Mouse (Mus musculus): ENCODE data around the gene Zswim7. TPM values are rescaled to one million over a fixed set of nuclear protein-coding genes. Genes with fewer than 3 reads are reported as not detected.

Gene Zswim7
- polyA plus RNA-seq, 1 experiment = 6.9 TPM

DNA sequence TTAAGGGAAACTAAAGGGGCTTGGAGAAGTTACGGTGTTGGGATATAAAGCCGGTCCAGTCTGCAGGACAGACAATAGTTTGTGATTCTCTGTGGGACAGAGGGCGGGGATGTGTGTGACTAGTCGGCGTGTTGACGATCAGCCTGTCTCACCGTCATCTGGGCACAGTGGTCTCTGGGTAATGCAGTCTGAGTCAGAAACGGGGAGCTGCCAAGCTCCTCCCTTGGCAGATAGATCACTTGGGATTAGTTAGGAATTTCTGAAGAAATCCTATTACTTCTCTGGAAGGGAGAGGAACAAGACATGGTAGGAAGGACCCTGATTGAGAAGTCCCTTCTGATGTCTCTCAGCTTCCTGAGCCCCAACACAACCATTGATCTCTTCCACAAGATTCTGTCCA lies 37.3 kb downstream of the Zswim7 start:
- WGBS = 71% methylated on average over 8 of the region's 8 CpGs
- no peak for DNase-seq
- no peak for TF ChIP-seq POLR2A (IDR thresholded peaks at IDR 0.05; ENCODE audit: borderline replicate concordance, extremely low read depth, low read depth, low read length)
- no peak for TF ChIP-seq CTCF (IDR thresholded peaks at IDR 0.05; ENCODE audit: insufficient read depth, low read length)
- Histone ChIP-seq H3K4me1 (ENCODE audit: control insufficient read depth, insufficient read depth, low read length) (no peaks in the 10 kb centered on the region), H3K4me3 (replicated peaks; ENCODE audit: extremely low read depth, low read depth, low read length) (no peak overlapping the region)

DNA sequence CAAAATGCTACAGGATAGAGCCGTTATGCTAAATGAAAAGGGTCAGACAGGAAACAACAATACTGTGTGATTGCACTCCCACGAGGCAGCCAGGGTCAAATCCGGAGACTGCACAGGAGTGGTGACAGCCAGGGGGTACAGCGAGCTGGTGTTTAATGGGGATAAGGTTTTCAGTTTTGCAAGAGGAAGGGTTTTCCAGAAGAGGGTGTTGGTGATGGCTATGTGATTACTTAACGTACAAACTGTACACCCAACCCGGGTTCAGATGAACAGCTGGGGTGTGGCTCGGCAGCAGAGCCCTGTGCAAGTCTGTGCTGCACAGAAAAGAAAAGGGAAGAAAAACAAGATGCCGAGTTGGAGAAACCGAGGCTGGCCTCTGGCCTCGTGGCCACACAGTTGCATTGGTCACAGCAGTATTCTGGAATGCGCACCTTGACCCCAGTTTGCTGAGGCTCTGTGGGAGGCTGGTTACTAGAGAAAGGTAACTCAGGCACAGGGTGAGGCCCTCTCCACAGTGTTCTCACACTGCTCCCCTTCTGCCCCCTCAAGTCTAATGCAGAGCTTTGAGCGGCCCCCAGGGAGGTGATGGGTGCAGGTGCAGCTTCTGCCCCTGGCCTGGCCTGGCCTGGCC lies 40.4 kb downstream of the Zswim7 start:
- TF ChIP-seq CTCF (IDR thresholded peaks at IDR 0.05; ENCODE audit: insufficient read depth, low read length) (no peak), POLR2A (IDR thresholded peaks at IDR 0.05; ENCODE audit: borderline replicate concordance, extremely low read depth, low read depth, low read length) (no peak)
- no peaks in the 10 kb centered on the region for H3K4me1 ChIP-seq (ENCODE audit: control insufficient read depth, insufficient read depth, low read length)
- no peak for DNase-seq
- 65% methylated on average over 12 of the region's 12 CpGs for WGBS
- H3K4me3 ChIP-seq (replicated peaks; ENCODE audit: extremely low read depth, low read depth, low read length) = no peak overlapping the region

DNA sequence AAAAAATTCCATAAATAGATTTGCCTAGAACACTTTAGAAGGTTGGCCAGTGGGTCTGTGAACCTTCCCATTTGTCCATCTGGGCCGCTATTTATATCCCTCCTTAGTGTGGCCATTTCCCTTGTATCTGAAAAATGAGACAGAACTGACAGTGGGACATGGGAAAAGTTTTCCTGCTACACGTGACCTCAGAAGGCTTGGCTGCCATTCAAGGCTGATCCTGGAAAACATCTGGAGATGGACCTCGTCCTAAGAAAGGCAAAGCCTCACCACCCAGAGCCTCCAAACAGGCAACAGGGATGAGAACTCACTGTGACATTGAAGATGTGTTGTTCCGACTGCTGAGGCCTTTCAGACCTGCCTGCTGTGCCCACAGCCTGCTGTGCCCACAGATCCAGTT lies 56.4 kb downstream of the Zswim7 start:
- DNase-seq = no peak

DNA sequence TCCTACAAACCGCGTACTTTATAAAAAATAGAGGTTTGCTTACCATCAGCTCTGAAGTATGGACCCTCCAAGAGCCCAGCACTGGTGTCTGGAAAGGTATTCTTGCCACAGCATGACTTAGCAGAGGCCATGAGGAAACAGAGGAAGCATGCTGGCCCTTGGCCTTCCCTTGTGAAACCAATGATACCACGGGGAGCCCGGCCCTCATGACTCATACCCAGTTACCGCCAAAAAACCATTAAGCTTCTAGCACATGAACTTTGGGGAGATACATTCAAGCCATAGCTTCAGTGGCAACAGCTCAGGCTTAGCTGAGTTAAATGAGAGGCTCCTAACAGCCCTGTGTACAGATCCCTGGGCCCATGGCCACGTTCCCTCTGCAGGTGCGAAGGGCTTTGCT lies 57.2 kb downstream of the Zswim7 start:
- H3K4me3 ChIP-seq (replicated peaks; ENCODE audit: extremely low read depth, low read depth, low read length) = no peak overlapping the region
- no peak for TF ChIP-seq CTCF (IDR thresholded peaks at IDR 0.05; ENCODE audit: insufficient read depth, low read length)
- no peak for TF ChIP-seq POLR2A (IDR thresholded peaks at IDR 0.05; ENCODE audit: borderline replicate concordance, extremely low read depth, low read depth, low read length)
- H3K4me1 ChIP-seq (ENCODE audit: control insufficient read depth, insufficient read depth, low read length) = no peaks in the 10 kb centered on the region
- DNase-seq = no peak
- WGBS = 73% methylated on average over 7 of the region's 7 CpGs

More for the DNA sequence above, 56.4 kb downstream of the Zswim7 start:
- Histone ChIP-seq H3K4me1 (ENCODE audit: control insufficient read depth, insufficient read depth, low read length) (no peaks in the 10 kb centered on the region), H3K4me3 (replicated peaks; ENCODE audit: extremely low read depth, low read depth, low read length) (no peak overlapping the region)
- no peak for TF ChIP-seq POLR2A (IDR thresholded peaks at IDR 0.05; ENCODE audit: borderline replicate concordance, extremely low read depth, low read depth, low read length)
- 46% methylated on average over 4 of the region's 4 CpGs for WGBS

DNA sequence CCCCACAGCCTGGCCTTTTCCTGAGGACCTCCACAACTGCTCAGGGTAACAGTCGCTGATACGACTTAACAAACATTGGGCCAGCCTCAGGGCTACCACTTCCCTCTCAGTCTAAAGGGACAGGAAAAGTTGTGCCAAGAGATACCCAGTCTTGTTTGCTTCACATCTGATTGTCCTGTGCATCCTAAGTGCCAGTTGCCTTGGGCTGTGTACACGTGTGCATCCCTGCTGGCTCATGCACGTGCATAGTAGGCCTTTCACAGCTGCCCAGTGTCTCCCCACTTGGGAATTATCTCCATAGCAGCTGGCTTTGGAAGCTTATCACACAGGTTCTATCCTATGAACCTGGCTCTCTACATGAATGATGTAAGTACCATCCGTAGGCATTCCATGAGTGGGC lies 57.8 kb downstream of the Zswim7 start:
- no peak for TF ChIP-seq CTCF (IDR thresholded peaks at IDR 0.05; ENCODE audit: insufficient read depth, low read length)
- no peak for TF ChIP-seq POLR2A (IDR thresholded peaks at IDR 0.05; ENCODE audit: borderline replicate concordance, extremely low read depth, low read depth, low read length)
- H3K4me3 ChIP-seq (replicated peaks; ENCODE audit: extremely low read depth, low read depth, low read length) = no peak overlapping the region
- no peaks in the 10 kb centered on the region for H3K4me1 ChIP-seq (ENCODE audit: control insufficient read depth, insufficient read depth, low read length)
- DNase-seq = no peak
- 83% methylated on average over 5 of the region's 5 CpGs for WGBS

DNA sequence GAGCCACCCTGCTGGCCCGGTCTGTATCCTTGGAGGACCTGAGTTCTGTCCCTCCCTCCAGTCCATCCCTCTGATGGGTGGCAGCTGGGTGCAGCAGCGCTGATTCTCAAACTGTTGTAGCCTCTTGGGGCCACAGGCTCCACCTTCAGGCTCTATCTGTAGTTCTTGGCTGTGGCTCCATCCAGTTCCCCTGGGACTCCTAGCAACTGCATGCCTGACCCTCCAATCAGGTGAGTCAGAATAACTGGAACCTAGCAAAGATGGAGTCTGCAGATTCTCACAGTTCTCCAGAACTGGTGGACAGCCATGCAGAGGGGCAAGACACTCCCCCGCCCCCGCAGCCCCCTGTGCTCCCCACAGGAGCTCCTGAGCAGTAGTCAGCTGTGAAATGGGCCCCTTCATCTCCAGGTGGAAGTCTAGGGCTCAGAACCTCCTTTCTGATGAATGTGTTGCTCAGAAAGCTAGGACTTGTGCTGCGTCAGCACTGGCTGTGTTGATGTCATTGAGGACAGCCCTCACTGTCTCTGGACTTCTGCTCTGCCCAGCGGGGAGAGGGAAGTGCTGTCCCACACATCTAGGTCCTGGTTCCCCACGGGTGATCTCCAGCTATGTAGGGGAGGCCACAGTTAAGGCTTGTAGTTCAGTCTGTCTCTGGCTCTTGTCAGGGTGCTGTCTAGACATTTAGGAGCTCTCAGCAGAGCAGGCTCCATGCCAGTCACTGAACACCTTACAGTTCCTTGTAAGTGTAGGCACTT lies 60.2 kb downstream of the Zswim7 start:
- 74% methylated on average over 7 of the region's 7 CpGs for WGBS
- Histone ChIP-seq H3K4me1 (ENCODE audit: control insufficient read depth, insufficient read depth, low read length) (no peaks in the 10 kb centered on the region), H3K4me3 (replicated peaks; ENCODE audit: extremely low read depth, low read depth, low read length) (no peak overlapping the region)
- no peak for TF ChIP-seq CTCF (IDR thresholded peaks at IDR 0.05; ENCODE audit: insufficient read depth, low read length)
- no peak for TF ChIP-seq POLR2A (IDR thresholded peaks at IDR 0.05; ENCODE audit: borderline replicate concordance, extremely low read depth, low read depth, low read length)
- no peak for DNase-seq

DNA sequence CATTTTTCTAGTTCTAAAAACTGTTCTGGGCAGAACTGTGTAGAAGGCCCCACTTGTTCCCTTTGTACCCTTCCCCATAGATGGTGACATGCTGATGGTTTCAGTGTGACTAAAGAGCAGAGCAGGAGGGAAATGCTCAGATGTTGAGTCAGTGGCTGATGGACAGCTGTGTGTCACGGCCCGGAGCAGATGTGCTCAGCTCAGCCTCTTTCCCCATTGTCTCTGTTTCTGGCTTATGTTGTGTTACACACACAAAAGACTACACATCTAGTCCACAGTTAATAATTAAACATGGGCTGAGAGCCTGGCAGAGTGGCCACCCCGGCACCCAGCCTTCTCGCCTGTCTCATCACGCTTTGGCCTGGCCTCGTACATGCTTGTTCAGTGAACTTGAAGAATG lies 63.4 kb downstream of the Zswim7 start:
- 74% methylated on average over 6 of the region's 6 CpGs for WGBS
- TF ChIP-seq POLR2A (IDR thresholded peaks at IDR 0.05; ENCODE audit: borderline replicate concordance, extremely low read depth, low read depth, low read length) = no peak
- no peak for TF ChIP-seq CTCF (IDR thresholded peaks at IDR 0.05; ENCODE audit: insufficient read depth, low read length)
- 0 out of 2 replicates have a peak, but pooled peaks cover 2% of the 10 kb centered on the region for H3K4me1 ChIP-seq (ENCODE audit: control insufficient read depth, insufficient read depth, low read length)
- no peak for DNase-seq
- no peak overlapping the region for H3K4me3 ChIP-seq (replicated peaks; ENCODE audit: extremely low read depth, low read depth, low read length)

Other genes with a start within 250 kb of the Zswim7 start
- gene Adora2b, start 32.4 kb downstream of the Zswim7 start, polyA plus RNA-seq (2012; rRNA removed) = 17.3 and 24.6 TPM in 2 replicates
- gene Ttc19, start 98 bp upstream of the Zswim7 start, polyA plus RNA-seq (2012; rRNA removed) = 3.7 and 6.2 TPM in 2 replicates
- 4.5 and 5.3 TPM in 2 replicates for gene Pigl, start 177.1 kb upstream of the Zswim7 start, polyA plus RNA-seq (2012; rRNA removed)
- 80.7 and 92.5 TPM in 2 replicates for gene Ncor1, start 177.2 kb upstream of the Zswim7 start, polyA plus RNA-seq (2012; rRNA removed)